Mouse (Mus musculus) midbrain, postnatal 0 days (tissue): ENCODE results near the gene Dbt. TPM values are rescaled to one million over a fixed set of nuclear protein-coding genes. Genes with fewer than 3 reads are reported as not detected.

Experiments
- ATAC-seq: fragments of 200-750 bp; cut with Nextera tagmentation; 2 replicates; pipeline ENCODE4 v1.8.0; 2017; ENCODE audit warnings: moderate number of reproducible peaks, mild to moderate bottlenecking, moderate TSS enrichment, moderate library complexity; ENCODE audit not compliant: low FRiP score
- DNase-seq: peaks from one replicate; pipeline ENCODE4 v3.0.0-alpha.2; 2015; ENCODE audit warnings: low spot score
- H3K27ac ChIP-seq: fragments of 300-500 bp; sonication (generic); 2 replicates; pipeline ENCODE4 v1.5.1; 2014; ENCODE audit warnings: low read depth, mild to moderate bottlenecking, low read length, mixed read lengths
- H3K27me3 ChIP-seq: fragments of 300-500 bp; sonication (generic); 2 replicates; pipeline ENCODE4 v1.6.1; 2014; ENCODE audit warnings: low read length, control low read depth, mixed read lengths; ENCODE audit not compliant: insufficient read depth
- H3K36me3 ChIP-seq: fragments of 300-500 bp; sonication (generic); 2 replicates; pipeline ENCODE4 v1.6.1; 2014; ENCODE audit warnings: low read length, control low read depth, mixed read lengths; ENCODE audit not compliant: insufficient read depth
- H3K4me1 ChIP-seq: fragments of 300-500 bp; sonication (generic); 2 replicates; pipeline ENCODE4 v1.6.1; 2014; ENCODE audit warnings: mild to moderate bottlenecking, control low read depth, antibody characterized with exemption, low read length, mixed read lengths; ENCODE audit not compliant: insufficient read depth
- H3K4me2 ChIP-seq: fragments of 300-500 bp; sonication (generic); 2 replicates; pipeline ENCODE4 v1.6.1; 2014; ENCODE audit warnings: low read depth, mild to moderate bottlenecking, low read length, mixed read lengths; ENCODE audit not compliant: poor library complexity, severe bottlenecking
- H3K4me3 ChIP-seq: fragments of 300-500 bp; sonication (generic); 2 replicates; pipeline ENCODE4 v1.5.1; 2014; ENCODE audit warnings: low read depth, mild to moderate bottlenecking, low read length, moderate library complexity
- H3K9ac ChIP-seq: fragments of 300-500 bp; sonication (generic); replicated peaks from 2 replicates; pipeline ENCODE4 v1.6.1; 2014; ENCODE audit warnings: mild to moderate bottlenecking, low read length, moderate library complexity, mixed read lengths; ENCODE audit not compliant: poor library complexity, severe bottlenecking
- H3K9me3 ChIP-seq: fragments of 300-500 bp; sonication (generic); 2 replicates; pipeline ENCODE4 v1.6.1; 2016; ENCODE audit warnings: low read length, control low read depth
- CTCF ChIP-seq: IDR thresholded peaks from 2 replicates; pipeline ENCODE4 v1.5.1; 2016; ENCODE audit warnings: antibody characterized with exemption, mild to moderate bottlenecking
- WGBS: fragments of 180-500 bp; shearing (Covaris S2); extraction: QIAGEN DNeasy Blood & Tissue Kit; methylation state at CpG from one replicate; pipeline ENCODE4 v1.1.7; 2014; 5-methylcytosine and 5-hydroxymethylcytosine counted together
- polyA plus RNA-seq: library from polyadenylated mRNA; unstranded; fragments of >200 nt; fragmentation: Nextera tagmentation; extraction: Ambion mirVana; gene quantifications from 2 replicates; pipeline ENCODE4 v1.2.1, GENCODE M21; 2015
- total RNA-seq: library from RNA; depleted of rRNA; stranded (reverse); fragments of >200 nt; gene quantifications from 2 replicates; pipeline ENCODE4 v1.2.3, GENCODE M21; 2014

The Dbt gene
- total and polyA plus RNA-seq, 2 experiments from 2014 or later, result 10.3 to 12.9 TPM

DNA sequence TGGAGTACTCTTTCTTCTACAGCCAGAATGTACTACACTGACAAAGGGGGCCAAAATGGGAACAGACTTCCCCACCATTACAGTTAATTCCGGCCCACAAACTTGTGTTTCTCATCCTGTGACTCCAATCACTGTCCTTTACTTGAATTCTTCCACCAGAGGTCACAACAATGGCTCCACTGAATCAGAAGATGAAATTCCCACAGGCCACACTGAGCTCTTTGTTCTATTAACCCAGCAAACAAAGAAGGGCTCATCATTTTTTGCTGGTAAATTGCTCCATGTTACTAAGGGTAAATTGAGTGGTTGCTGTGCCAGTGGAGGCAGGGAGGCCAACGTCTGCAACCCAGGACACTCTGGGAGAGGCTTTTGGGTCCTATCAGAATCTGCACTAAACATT lies 32.8 kb upstream of the Dbt start:
- no peak overlapping the region for H3K4me3 ChIP-seq
- no peaks in the 10 kb centered on the region for H3K4me1 ChIP-seq
- H3K9ac ChIP-seq, result no peak overlapping the region
- DNase-seq (peak; percentile 30), ATAC-seq (no peak)
- no peaks in the 10 kb centered on the region for H3K9me3 ChIP-seq
- 58% methylated on average over 2 of the region's 2 CpGs for WGBS
- no peak for TF ChIP-seq CTCF
- H3K27me3 ChIP-seq, result no peaks in the 10 kb centered on the region
- no peak overlapping the region for H3K27ac ChIP-seq
- no peaks in the 10 kb centered on the region for H3K36me3 ChIP-seq
- no peak overlapping the region for H3K4me2 ChIP-seq

DNA sequence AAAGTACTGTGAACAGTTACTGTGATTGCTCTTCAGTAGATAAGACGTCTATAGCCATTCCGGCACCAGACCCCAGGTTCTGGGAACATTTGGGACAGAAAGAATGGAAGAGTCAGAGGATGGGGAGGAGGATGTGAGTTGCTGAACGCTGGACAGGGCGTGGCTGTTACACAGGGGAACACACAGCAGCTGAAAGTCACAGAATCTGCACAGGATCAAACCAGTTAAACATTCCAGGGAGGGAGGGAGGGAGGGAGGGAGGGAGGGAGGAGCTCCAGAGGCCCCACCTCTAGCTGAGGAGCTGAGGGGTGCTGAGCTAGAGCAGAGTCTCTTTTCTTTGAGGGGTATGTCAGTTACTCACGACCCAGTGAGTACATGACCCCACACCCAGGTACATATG lies 31.9 kb upstream of the Dbt start:
- TF ChIP-seq CTCF, result no peak
- Histone ChIP-seq H3K4me3 (no peak overlapping the region), H3K27me3 (no peaks in the 10 kb centered on the region), H3K9ac (no peak overlapping the region), H3K27ac (no peak overlapping the region), H3K36me3 (no peaks in the 10 kb centered on the region), H3K4me1 (no peaks in the 10 kb centered on the region), H3K9me3 (no peaks in the 10 kb centered on the region), H3K4me2 (no peak overlapping the region)
- no peak for ATAC-seq
- 62% methylated on average over 5 of the region's 5 CpGs for WGBS
- no peak for DNase-seq

DNA sequence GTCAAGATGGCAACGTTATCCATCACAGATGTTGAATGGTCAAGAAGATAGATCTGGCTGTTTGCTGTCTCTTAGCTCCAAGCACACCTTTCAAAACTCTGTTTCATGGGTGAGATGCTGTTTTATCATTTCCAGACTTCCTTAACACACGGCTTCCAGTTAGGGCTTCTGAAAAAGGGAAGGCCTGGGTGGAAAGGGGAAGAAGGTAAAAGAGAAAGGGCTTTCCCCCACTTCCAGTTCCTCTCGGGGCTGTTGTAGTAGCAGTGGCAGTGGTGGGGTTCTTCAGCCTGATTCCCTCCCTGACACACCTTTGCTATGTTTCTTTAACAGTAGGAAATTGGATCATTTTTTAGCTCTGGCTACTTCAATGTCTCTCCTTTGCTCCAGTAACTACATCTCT lies 30.1 kb upstream of the Dbt start:
- no peak for TF ChIP-seq CTCF
- Histone ChIP-seq H3K4me3 (no peak overlapping the region), H3K27ac (no peak overlapping the region), H3K27me3 (no peaks in the 10 kb centered on the region), H3K36me3 (peaks cover 3% of the 10 kb centered on the region; the same call in 1 of the 2 replicates), H3K4me1 (no peaks in the 10 kb centered on the region), H3K9me3 (no peaks in the 10 kb centered on the region), H3K4me2 (no peak overlapping the region), H3K9ac (no peak overlapping the region)
- no peak for ATAC-seq
- no peak for DNase-seq
- 85% methylated on average over 3 of the region's 3 CpGs for WGBS

DNA sequence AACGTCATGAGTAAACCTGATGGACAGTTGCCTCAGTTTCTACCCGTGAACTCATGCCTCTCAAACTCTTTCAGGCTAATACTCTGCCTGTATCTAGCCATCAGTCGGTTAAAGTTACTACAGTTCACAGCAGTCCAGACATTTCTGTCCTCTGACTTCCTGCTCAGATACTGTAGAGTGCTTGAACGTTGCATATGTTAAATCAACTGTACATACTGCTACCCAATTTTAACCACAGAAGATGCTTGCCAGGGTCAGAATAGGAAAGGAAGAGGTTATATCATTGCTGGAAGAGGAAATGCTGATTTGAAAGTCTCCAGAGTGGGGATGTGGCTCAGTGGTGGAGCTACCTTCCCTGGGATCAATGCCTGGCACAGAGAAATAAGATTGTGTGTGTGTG lies 29.6 kb upstream of the Dbt start:
- TF ChIP-seq CTCF, result no peak
- Histone ChIP-seq H3K27me3 (no peaks in the 10 kb centered on the region), H3K4me1 (no peaks in the 10 kb centered on the region), H3K27ac (no peak overlapping the region), H3K36me3 (peaks cover 8% of the 10 kb centered on the region), H3K9ac (no peak overlapping the region), H3K9me3 (no peaks in the 10 kb centered on the region), H3K4me3 (no peak overlapping the region), H3K4me2 (no peak overlapping the region)
- WGBS, result 87% methylated on average over 4 of the region's 4 CpGs
- no peak for DNase-seq
- ATAC-seq, result no peak

DNA sequence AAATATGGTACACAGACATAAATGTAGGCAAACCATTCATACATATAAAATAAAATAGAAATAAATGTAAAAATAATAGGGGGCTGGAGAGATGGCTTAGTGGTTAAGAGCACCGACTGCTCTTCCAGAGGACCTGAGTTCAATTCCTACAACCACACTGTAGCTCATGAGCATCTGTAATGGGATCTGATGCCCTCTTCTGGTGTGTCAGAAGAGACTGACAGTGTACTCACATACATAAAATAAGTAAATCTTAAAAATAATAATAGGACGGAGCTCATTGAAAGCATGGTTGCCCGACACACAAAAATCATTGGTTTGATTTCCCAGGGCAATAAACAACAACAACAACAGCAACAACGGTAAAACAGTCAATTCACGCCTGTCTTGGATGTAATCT lies 21.9 kb upstream of the Dbt start:
- ATAC-seq (no peak), DNase-seq (no peak)
- Histone ChIP-seq H3K36me3 (peaks cover 58% of the 10 kb centered on the region), H3K4me1 (no peaks in the 10 kb centered on the region), H3K9ac (no peak overlapping the region), H3K27me3 (no peaks in the 10 kb centered on the region), H3K4me3 (no peak overlapping the region), H3K9me3 (no peaks in the 10 kb centered on the region), H3K4me2 (no peak overlapping the region), H3K27ac (no peak overlapping the region)
- peak; percentile 29 for TF ChIP-seq CTCF
- WGBS, result 95% methylated on average over 5 of the region's 5 CpGs

DNA sequence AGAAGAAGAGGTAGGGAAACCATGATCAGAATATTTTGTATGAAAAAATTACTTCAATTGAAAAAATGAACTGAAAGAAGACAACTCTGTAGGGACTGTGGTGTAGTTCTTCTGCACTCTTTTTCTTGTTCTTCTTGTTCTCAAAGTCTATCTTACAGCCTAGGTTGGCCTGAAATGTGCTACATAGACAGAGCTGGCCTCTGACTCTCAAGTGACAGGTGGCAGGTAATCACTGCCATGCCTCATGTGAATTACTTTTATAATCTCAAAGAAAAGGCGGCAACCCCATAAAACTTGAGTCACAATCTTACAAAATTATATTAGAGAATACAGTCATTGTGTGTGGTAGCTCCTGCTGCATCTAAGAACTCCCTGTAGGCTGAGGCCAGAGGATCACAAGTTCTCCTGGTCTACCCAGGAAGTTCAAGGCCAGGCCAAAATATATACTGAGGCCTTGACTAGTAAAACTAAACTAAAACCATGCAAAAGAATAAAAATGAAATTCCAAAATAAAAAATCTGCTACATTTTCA lies 20.9 kb upstream of the Dbt start:
- no peak overlapping the region for H3K9ac ChIP-seq
- no peak overlapping the region for H3K4me3 ChIP-seq
- H3K27ac ChIP-seq, result no peak overlapping the region
- H3K4me1 ChIP-seq, result no peaks in the 10 kb centered on the region
- 92% methylated on average over 1 of the region's 1 CpGs for WGBS
- no peaks in the 10 kb centered on the region for H3K27me3 ChIP-seq
- H3K4me2 ChIP-seq, result no peak overlapping the region
- TF ChIP-seq CTCF, result no peak
- peaks cover 62% of the 10 kb centered on the region for H3K36me3 ChIP-seq
- DNase-seq (no peak), ATAC-seq (no peak)
- no peaks in the 10 kb centered on the region for H3K9me3 ChIP-seq
